In genomic region chr6:52724805-52725439, GRCm38 (mm10) we compare ENCODE assay signal across 8 mouse cellular contexts. TPM values are rescaled to one million over a fixed set of nuclear protein-coding genes. Genes with fewer than 3 reads are reported as not detected.
A peak's percentile ranks its signal among the peaks of the same experiment; 100 is the strongest.
DNase-seq lines count a peak whose midpoint lies in the region; ATAC-seq and TF ChIP-seq lines count a peak whose summit lies in the region.

No protein-coding gene starts in this region.

- 65% methylated on average over 8 of the region's 8 CpGs for WGBS in midbrain, embryonic 10.5 days
- 56% methylated on average over 8 of the region's 8 CpGs for WGBS in midbrain, embryonic 15.5 days
- 64% methylated on average over 8 of the region's 8 CpGs for WGBS in embryonic facial prominence, embryonic 10.5 days
- WGBS in hindbrain, postnatal 0 days, result 53% methylated on average over 8 of the region's 8 CpGs
- WGBS in limb, embryonic 10.5 days, result 67% methylated on average over 8 of the region's 8 CpGs

- peak; percentile 96 for TF ChIP-seq CTCF in hindbrain, postnatal 0 days (IDR thresholded peaks at IDR 0.05; ENCODE audit: low read depth)

- H3K9me3 ChIP-seq in midbrain, embryonic 10.5 days (replicated peaks), result no peaks in the 10 kb centered on the region
- no peaks in the 10 kb centered on the region for H3K9me3 ChIP-seq in midbrain, embryonic 15.5 days
- no peaks in the 10 kb centered on the region for H3K9me3 ChIP-seq in embryonic facial prominence, embryonic 10.5 days
- H3K9me3 ChIP-seq in hindbrain, postnatal 0 days (ENCODE audit: low read length), result no peaks in the 10 kb centered on the region
- no peaks in the 10 kb centered on the region for H3K9me3 ChIP-seq in limb, embryonic 10.5 days (replicated peaks)

- peaks cover 37% of the 10 kb centered on the region for H3K36me3 ChIP-seq in midbrain, embryonic 10.5 days
- H3K36me3 ChIP-seq in midbrain, embryonic 15.5 days (replicated peaks), result peaks cover 7% of the 10 kb centered on the region; the same call in 1 of the 2 replicates
- H3K36me3 ChIP-seq in embryonic facial prominence, embryonic 10.5 days (replicated peaks), result peaks cover 48% of the 10 kb centered on the region
- peaks cover 9% of the 10 kb centered on the region; the same call in 1 of the 2 replicates for H3K36me3 ChIP-seq in hindbrain, postnatal 0 days (ENCODE audit: insufficient read depth, low read length)
- H3K36me3 ChIP-seq in limb, embryonic 10.5 days, result peaks cover 46% of the 10 kb centered on the region

- ATAC-seq in midbrain, embryonic 15.5 days (replicated peaks), result no peak
- no peak for ATAC-seq in hindbrain, postnatal 0 days

- H3K9ac ChIP-seq in midbrain, embryonic 15.5 days, result no peak overlapping the region
- no peak overlapping the region for H3K9ac ChIP-seq in hindbrain, postnatal 0 days (replicated peaks; ENCODE audit: low read length)

- DNase-seq in midbrain, embryonic 10.5 days (ENCODE audit: low spot score), result peak; percentile 36
- peak; percentile 45 to 63 for DNase-seq in adrenal gland, postnatal 36 days
- peak; percentile 49 for DNase-seq in embryonic facial prominence, embryonic 10.5 days (ENCODE audit: low spot score)
- peak; percentile 69 for DNase-seq in hindbrain, postnatal 0 days (ENCODE audit: low spot score)
- DNase-seq in limb, embryonic 10.5 days (ENCODE audit: low spot score), result peak; percentile 58
- peak; percentile 62 for DNase-seq in ovary, postnatal 14 days (ENCODE audit: low spot score)
- peak; percentile 76 for DNase-seq in thymus, postnatal 25 days

- H3K4me2 ChIP-seq in midbrain, embryonic 15.5 days, result no peak overlapping the region
- H3K4me2 ChIP-seq in hindbrain, postnatal 0 days (ENCODE audit: low read depth, low read length), result no peak overlapping the region

- no peak overlapping the region for H3K27ac ChIP-seq in midbrain, embryonic 10.5 days (replicated peaks)
- H3K27ac ChIP-seq in midbrain, embryonic 15.5 days, result no peak overlapping the region
- H3K27ac ChIP-seq in embryonic facial prominence, embryonic 10.5 days (replicated peaks), result no peak overlapping the region
- H3K27ac ChIP-seq in hindbrain, postnatal 0 days, result no peak overlapping the region
- no peak overlapping the region for H3K27ac ChIP-seq in limb, embryonic 10.5 days

- H3K27me3 ChIP-seq in midbrain, embryonic 10.5 days (ENCODE audit: low read depth, poor library complexity, severe bottlenecking), result no peaks in the 10 kb centered on the region
- no peaks in the 10 kb centered on the region for H3K27me3 ChIP-seq in midbrain, embryonic 15.5 days (replicated peaks)
- H3K27me3 ChIP-seq in embryonic facial prominence, embryonic 10.5 days (replicated peaks; ENCODE audit: low read depth, poor library complexity, severe bottlenecking), result no peaks in the 10 kb centered on the region
- H3K27me3 ChIP-seq in hindbrain, postnatal 0 days (ENCODE audit: insufficient read depth, low read length), result no peaks in the 10 kb centered on the region
- no peaks in the 10 kb centered on the region for H3K27me3 ChIP-seq in limb, embryonic 10.5 days (ENCODE audit: low read depth, poor library complexity, severe bottlenecking)

- H3K4me1 ChIP-seq in midbrain, embryonic 10.5 days, result peaks cover 4% of the 10 kb centered on the region
- H3K4me1 ChIP-seq in midbrain, embryonic 15.5 days, result 0 out of 2 replicates have a peak, but pooled peaks cover 2% of the 10 kb centered on the region
- H3K4me1 ChIP-seq in embryonic facial prominence, embryonic 10.5 days, result no peaks in the 10 kb centered on the region
- no peaks in the 10 kb centered on the region for H3K4me1 ChIP-seq in hindbrain, postnatal 0 days (ENCODE audit: insufficient read depth, low read length)
- H3K4me1 ChIP-seq in limb, embryonic 10.5 days, result no peaks in the 10 kb centered on the region

- no peak overlapping the region for H3K4me3 ChIP-seq in midbrain, embryonic 10.5 days
- no peak overlapping the region for H3K4me3 ChIP-seq in midbrain, embryonic 15.5 days
- H3K4me3 ChIP-seq in embryonic facial prominence, embryonic 10.5 days, result no peak overlapping the region
- H3K4me3 ChIP-seq in hindbrain, postnatal 0 days (ENCODE audit: low read length), result no peak overlapping the region
- H3K4me3 ChIP-seq in limb, embryonic 10.5 days, result no peak overlapping the region

RNA-seq across cellular contexts. Expression of gene Tax1bp1, which starts 11.4 kb away (rescaled TPM):
- polyA plus RNA-seq in midbrain, embryonic 10.5 days (2016; fragmentation: Nextera tagmentation; extraction: Ambion mirVana), result 116 and 132 TPM in 2 replicates
- polyA plus RNA-seq in midbrain, embryonic 15.5 days (2015; fragmentation: Nextera tagmentation; extraction: Ambion mirVana), result 144 and 150 TPM in 2 replicates
- 100 to 1,000 TPM; 186 to 191 TPM for total RNA-seq in adrenal gland, postnatal 36 days (2021)
- polyA plus RNA-seq in embryonic facial prominence, embryonic 10.5 days (2016; fragmentation: Nextera tagmentation; extraction: Ambion mirVana), result 115 and 130 TPM in 2 replicates
- total RNA-seq in hindbrain, postnatal 0 days (2014; rRNA removed), result 58.3 and 60.5 TPM in 2 replicates
- 183 and 186 TPM in 2 replicates for polyA plus RNA-seq in hindbrain, postnatal 0 days (2015; fragmentation: Nextera tagmentation; extraction: Ambion mirVana)
- polyA plus RNA-seq in limb, embryonic 10.5 days (2016; fragmentation: Nextera tagmentation; extraction: Ambion mirVana), result 105 and 122 TPM in 2 replicates
